ENCODE assay signal across 28 mouse cellular contexts in genomic region chr5:86421323-86422028, GRCm38 (mm10). TPM values are rescaled to one million over a fixed set of nuclear protein-coding genes. Genes with fewer than 3 reads are reported as not detected.
DNase-seq lines count a peak whose midpoint lies in the region; ATAC-seq and TF ChIP-seq lines count a peak whose summit lies in the region.
"Had no signal": no experiment of that assay in that cellular context is flagged by ENCODE, and none has a peak within 500 bp of the region (broad histone marks: within the 10 kb centered on the region; RNA-seq: fewer than 3 reads in every experiment).

No protein-coding gene starts in this region.

- H3K27me3 ChIP-seq in hindbrain, postnatal 0 days (ENCODE audit: insufficient read depth, low read length) = no peaks in the 10 kb centered on the region
- H3K27me3 ChIP-seq in hindbrain, embryonic 12.5 days = no peaks in the 10 kb centered on the region
- no peaks in the 10 kb centered on the region for H3K27me3 ChIP-seq in midbrain, embryonic 13.5 days
- H3K27me3 ChIP-seq: heart, embryonic 12.5 days; limb, embryonic 13.5 days had no signal

- no peaks in the 10 kb centered on the region for H3K36me3 ChIP-seq in hindbrain, postnatal 0 days (ENCODE audit: insufficient read depth, low read length)
- H3K36me3 ChIP-seq in hindbrain, embryonic 12.5 days = no peaks in the 10 kb centered on the region
- H3K36me3 ChIP-seq in midbrain, embryonic 13.5 days = no peaks in the 10 kb centered on the region
- H3K36me3 ChIP-seq: heart, embryonic 12.5 days; limb, embryonic 13.5 days had no signal

- H3K27ac ChIP-seq in hindbrain, postnatal 0 days = no peak overlapping the region
- no peak overlapping the region for H3K27ac ChIP-seq in hindbrain, embryonic 12.5 days
- peak overlapping the region; percentile 46; the same call in 1 of the 2 replicates for H3K27ac ChIP-seq in midbrain, embryonic 13.5 days
- H3K27ac ChIP-seq: kidney, postnatal 0 days; limb, embryonic 13.5 days; liver, embryonic 14.5 days; macrophage had no signal

- H3K4me1 ChIP-seq in hindbrain, postnatal 0 days (ENCODE audit: insufficient read depth, low read length) = no peaks in the 10 kb centered on the region
- no peaks in the 10 kb centered on the region for H3K4me1 ChIP-seq in hindbrain, embryonic 12.5 days
- peaks cover 9% of the 10 kb centered on the region for H3K4me1 ChIP-seq in midbrain, embryonic 13.5 days (replicated peaks)
- H3K4me1 ChIP-seq: heart, embryonic 12.5 days; limb, embryonic 13.5 days had no signal

- WGBS in hindbrain, postnatal 0 days = 44% methylated on average over 3 of the region's 3 CpGs
- WGBS in hindbrain, embryonic 12.5 days = 48% methylated on average over 3 of the region's 3 CpGs
- 21% methylated on average over 3 of the region's 3 CpGs for WGBS in midbrain, embryonic 13.5 days

- no peak for ATAC-seq in hindbrain, postnatal 0 days
- no peak for ATAC-seq in hindbrain, embryonic 12.5 days (ENCODE audit: low FRiP score)
- peak; percentile 85 for ATAC-seq in midbrain, embryonic 13.5 days
- ATAC-seq: CD4-positive, CD25-positive, alpha-beta regulatory T cell, adult 4 months had no signal

- DNase-seq in embryo, embryonic 10 days (ENCODE audit: low spot score) = peak; percentile 35
- no peak for DNase-seq in embryo, embryonic 9.5 days (ENCODE audit: extremely low spot score)
- DNase-seq in hindbrain, postnatal 0 days (ENCODE audit: low spot score) = peak; percentile 10
- no peak for DNase-seq in urinary bladder, adult 2 months (ENCODE audit: low spot score)
- DNase-seq in layer of hippocampus, postnatal 25 days (ENCODE audit: extremely low spot score in 1 of 2, low spot score in 1 of 2) = no peak
- no peak for DNase-seq in urinary bladder, postnatal 10 days (ENCODE audit: low spot score)
- DNase-seq: adrenal gland, postnatal 25 days; cerebellum, adult 11-12 months; cerebellum, postnatal 36 days; heart, postnatal 14 days; kidney, adult 11 months; layer of hippocampus, postnatal 36 days; right cerebral cortex, adult 18-20 months; thymus, postnatal 14 days had no signal

- no peak overlapping the region for H3K4me2 ChIP-seq in hindbrain, postnatal 0 days (ENCODE audit: low read depth, low read length)
- no peak overlapping the region for H3K4me2 ChIP-seq in hindbrain, embryonic 12.5 days (replicated peaks)
- H3K4me2 ChIP-seq in midbrain, embryonic 13.5 days (replicated peaks) = no peak overlapping the region
- H3K4me2 ChIP-seq: heart, embryonic 12.5 days; limb, embryonic 13.5 days had no signal

- no peak for TF ChIP-seq CTCF in hindbrain, postnatal 0 days (IDR thresholded peaks at IDR 0.05; ENCODE audit: low read depth)

- no peak overlapping the region for H3K4me3 ChIP-seq in hindbrain, postnatal 0 days (ENCODE audit: low read length)
- H3K4me3 ChIP-seq in hindbrain, embryonic 12.5 days = no peak overlapping the region
- H3K4me3 ChIP-seq in midbrain, embryonic 13.5 days (replicated peaks) = no peak overlapping the region
- H3K4me3 ChIP-seq: heart, embryonic 12.5 days; limb, embryonic 13.5 days had no signal

- H3K9me3 ChIP-seq in hindbrain, postnatal 0 days (ENCODE audit: low read length) = no peaks in the 10 kb centered on the region
- no peaks in the 10 kb centered on the region for H3K9me3 ChIP-seq in hindbrain, embryonic 12.5 days (replicated peaks)
- no peaks in the 10 kb centered on the region for H3K9me3 ChIP-seq in midbrain, embryonic 13.5 days
- H3K9me3 ChIP-seq: heart, embryonic 12.5 days; limb, embryonic 13.5 days had no signal

- H3K9ac ChIP-seq in hindbrain, postnatal 0 days (replicated peaks; ENCODE audit: low read length) = no peak overlapping the region
- H3K9ac ChIP-seq in hindbrain, embryonic 12.5 days = no peak overlapping the region
- no peak overlapping the region for H3K9ac ChIP-seq in midbrain, embryonic 13.5 days (replicated peaks)
- H3K9ac ChIP-seq: heart, embryonic 12.5 days; limb, embryonic 13.5 days; liver, embryonic 14.5 days had no signal

RNA-seq across cellular contexts. Expression of gene Tmprss11a, which starts 47.3 kb away (rescaled TPM):
- total RNA-seq in hindbrain, postnatal 0 days (2014; rRNA removed) = not detected in 2 replicates
- 0.06 TPM in 1 of 2 replicates, not detected in the other for polyA plus RNA-seq in hindbrain, postnatal 0 days (2015; fragmentation: Nextera tagmentation; extraction: Ambion mirVana)
- 0.08 TPM in 1 of 2 replicates, not detected in the other for polyA plus RNA-seq in hindbrain, embryonic 12.5 days (2016; fragmentation: Nextera tagmentation; extraction: Ambion mirVana)
- polyA plus RNA-seq in midbrain, embryonic 13.5 days (2015; fragmentation: Nextera tagmentation; extraction: Ambion mirVana) = not detected in 2 replicates
- 1.6 and 1.7 TPM in 2 replicates for polyA plus RNA-seq in urinary bladder, adult 2 months (2012; rRNA removed)
- total RNA-seq in layer of hippocampus, postnatal 25 days (2021) = not detected
- total RNA-seq: adrenal gland, postnatal 25 days; gastrocnemius, adult 18-20 months; granulocyte monocyte progenitor cell, adult 5-6 weeks; heart, postnatal 14 days; left cerebral cortex, postnatal 14 days had no signal
- polyA plus RNA-seq: CD4-positive, CD25-positive, alpha-beta regulatory T cell, adult 4 months; heart, embryonic 12.5 days; limb, embryonic 13.5 days; liver, embryonic 14.5 days; lung, embryonic 16.5 days; macrophage; small intestine, adult 2 months; testis, adult 2 months had no signal

RNA-seq across cellular contexts. Expression of gene Tmprss11d, which starts 48.3 kb away (rescaled TPM):
- 0.21 TPM in 1 of 2 replicates, not detected in the other for total RNA-seq in hindbrain, postnatal 0 days (2014; rRNA removed)
- polyA plus RNA-seq in hindbrain, postnatal 0 days (2015; fragmentation: Nextera tagmentation; extraction: Ambion mirVana) = 0.08 TPM in 1 of 2 replicates, not detected in the other
- not detected in 2 replicates for polyA plus RNA-seq in hindbrain, embryonic 12.5 days (2016; fragmentation: Nextera tagmentation; extraction: Ambion mirVana)
- not detected in 2 replicates for polyA plus RNA-seq in midbrain, embryonic 13.5 days (2015; fragmentation: Nextera tagmentation; extraction: Ambion mirVana)
- polyA plus RNA-seq in urinary bladder, adult 2 months (2012; rRNA removed) = not detected in 2 replicates
- total RNA-seq in layer of hippocampus, postnatal 25 days (2021) = not detected
- total RNA-seq: adrenal gland, postnatal 25 days; gastrocnemius, adult 18-20 months; granulocyte monocyte progenitor cell, adult 5-6 weeks; heart, postnatal 14 days; layer of hippocampus, postnatal 36 days; left cerebral cortex, postnatal 14 days had no signal
- polyA plus RNA-seq: CD4-positive, CD25-positive, alpha-beta regulatory T cell, adult 4 months; heart, embryonic 12.5 days; kidney, postnatal 0 days; limb, embryonic 13.5 days; liver, embryonic 14.5 days; lung, embryonic 16.5 days; macrophage; small intestine, adult 2 months had no signal

Comparison
In these comparisons a context has a peak if more than half of its experiments do, and no peak if none do; other contexts are left out.
1. DNase-seq: peak in embryo, embryonic 10 days (single experiment) and hindbrain, postnatal 0 days (single experiment); none in embryo, embryonic 9.5 days (single experiment), urinary bladder, adult 2 months (single experiment), layer of hippocampus, postnatal 25 days (0 of 2) and urinary bladder, postnatal 10 days (single experiment).